Mouse (Mus musculus): Measurements from ENCODE around the gene Rab31. TPM values are rescaled to one million over a fixed set of nuclear protein-coding genes. Genes with fewer than 3 reads are reported as not detected.
A peak's percentile ranks its signal among the peaks of the same experiment; 100 is the strongest.

The Rab31 gene
- polyA plus RNA-seq, 1 experiment from 2014 or later, result 64.8 TPM

- ATAC-seq (ENCODE audit: low FRiP score, low read depth), result no peak
- Histone ChIP-seq H3K4me3 (no peak overlapping the region), H3K4me2 (replicated peaks) (no peak overlapping the region), H3K27ac (replicated peaks) (no peak overlapping the region), H3K9ac (replicated peaks) (no peak overlapping the region), H3K9me3 (no peaks in the 10 kb centered on the region), H3K27me3 (peaks cover 12% of the 10 kb centered on the region), H3K4me1 (peaks cover 7% of the 10 kb centered on the region), H3K36me3 (no peaks in the 10 kb centered on the region)
- 89% methylated on average over 4 of the region's 4 CpGs for WGBS
Observed at GRCm38 (mm10) chr17:65777461-65777860, 4.9 kb upstream of the Rab31 start.

- Histone ChIP-seq H3K4me1 (peaks cover 5% of the 10 kb centered on the region), H3K9me3 (no peaks in the 10 kb centered on the region), H3K4me2 (replicated peaks) (no peak overlapping the region), H3K36me3 (no peaks in the 10 kb centered on the region), H3K4me3 (no peak overlapping the region), H3K27ac (replicated peaks) (no peak overlapping the region), H3K27me3 (peaks cover 12% of the 10 kb centered on the region), H3K9ac (replicated peaks) (no peak overlapping the region)
- ATAC-seq (ENCODE audit: low FRiP score, low read depth), result no peak
- 79% methylated on average over 1 of the region's 1 CpGs for WGBS
Observed at GRCm38 (mm10) chr17:65776228-65776627, 3.7 kb upstream of the Rab31 start.

GRCm38 (mm10) chr17:65774439-65774838, 1.9 kb upstream of the Rab31 start:
- Histone ChIP-seq H3K4me1 (peaks cover 16% of the 10 kb centered on the region), H3K9me3 (no peaks in the 10 kb centered on the region), H3K9ac (replicated peaks) (no peak overlapping the region), H3K27me3 (peaks cover 16% of the 10 kb centered on the region), H3K36me3 (no peaks in the 10 kb centered on the region), H3K4me3 (no peak overlapping the region), H3K27ac (replicated peaks) (no peak overlapping the region), H3K4me2 (replicated peaks) (no peak overlapping the region)
- ATAC-seq (ENCODE audit: low FRiP score, low read depth), result no peak
- 84% methylated on average over 7 of the region's 7 CpGs for WGBS

GRCm38 (mm10) chr17:65773617-65774016, 1.1 kb upstream of the Rab31 start:
- no peak overlapping the region for H3K27ac ChIP-seq (replicated peaks)
- H3K27me3 ChIP-seq, result peaks cover 16% of the 10 kb centered on the region
- H3K4me1 ChIP-seq, result peaks cover 19% of the 10 kb centered on the region
- H3K9me3 ChIP-seq, result no peaks in the 10 kb centered on the region
- no peaks in the 10 kb centered on the region for H3K36me3 ChIP-seq
- WGBS, result 67% methylated on average over 4 of the region's 4 CpGs
- no peak overlapping the region for H3K4me3 ChIP-seq
- no peak overlapping the region for H3K4me2 ChIP-seq (replicated peaks)
- ATAC-seq (ENCODE audit: low FRiP score, low read depth), result no peak
- no peak overlapping the region for H3K9ac ChIP-seq (replicated peaks)

GRCm38 (mm10) chr17:65770982-65771915, 1.3 kb downstream of the Rab31 start:
- Histone ChIP-seq H3K4me1 (peaks cover 30% of the 10 kb centered on the region), H3K9me3 (no peaks in the 10 kb centered on the region), H3K4me2 (replicated peaks) (peak overlapping the region; percentile 86), H3K27me3 (peaks cover 16% of the 10 kb centered on the region), H3K27ac (replicated peaks) (no peak overlapping the region), H3K9ac (replicated peaks) (peak overlapping the region; percentile 89), H3K36me3 (no peaks in the 10 kb centered on the region), H3K4me3 (peak overlapping the region; percentile 81)
- WGBS, result 24% methylated on average over 17 of the region's 17 CpGs
- peak; percentile 1; the same call in 1 of the 2 replicates for ATAC-seq (ENCODE audit: low FRiP score, low read depth)

- Histone ChIP-seq H3K4me1 (peaks cover 30% of the 10 kb centered on the region), H3K36me3 (peaks cover 3% of the 10 kb centered on the region; the same call in 1 of the 2 replicates), H3K27me3 (peaks cover 10% of the 10 kb centered on the region), H3K27ac (replicated peaks) (0 out of 2 replicates have a peak overlapping the region, but pooled peaks have one; percentile 11), H3K4me2 (replicated peaks) (no peak overlapping the region), H3K9me3 (no peaks in the 10 kb centered on the region), H3K9ac (replicated peaks) (no peak overlapping the region), H3K4me3 (no peak overlapping the region)
- WGBS, result 42% methylated on average over 5 of the region's 5 CpGs
- no peak for ATAC-seq (ENCODE audit: low FRiP score, low read depth)
Observed at GRCm38 (mm10) chr17:65768486-65768885, 4.1 kb downstream of the Rab31 start.

GRCm38 (mm10) chr17:65763221-65763620, 9.3 kb downstream of the Rab31 start:
- 99% methylated on average over 14 of the region's 14 CpGs for WGBS
- H3K36me3 ChIP-seq, result peaks cover 12% of the 10 kb centered on the region
- H3K4me3 ChIP-seq, result no peak overlapping the region
- H3K27ac ChIP-seq (replicated peaks), result no peak overlapping the region
- 0 out of 2 replicates have a peak, but pooled peaks cover 4% of the 10 kb centered on the region for H3K9me3 ChIP-seq
- no peak overlapping the region for H3K4me2 ChIP-seq (replicated peaks)
- ATAC-seq (ENCODE audit: low FRiP score, low read depth), result no peak
- no peaks in the 10 kb centered on the region for H3K27me3 ChIP-seq
- H3K9ac ChIP-seq (replicated peaks), result no peak overlapping the region
- peaks cover 7% of the 10 kb centered on the region for H3K4me1 ChIP-seq

GRCm38 (mm10) chr17:65757150-65757549, 15.4 kb downstream of the Rab31 start:
- H3K9me3 ChIP-seq, result peaks cover 4% of the 10 kb centered on the region; the same call in 1 of the 2 replicates
- H3K27ac ChIP-seq (replicated peaks), result no peak overlapping the region
- H3K4me3 ChIP-seq, result no peak overlapping the region
- ATAC-seq (ENCODE audit: low FRiP score, low read depth), result 0 out of 2 replicates have a peak, but pooled peaks have one; percentile 9
- no peaks in the 10 kb centered on the region for H3K4me1 ChIP-seq
- no peaks in the 10 kb centered on the region for H3K27me3 ChIP-seq
- H3K4me2 ChIP-seq (replicated peaks), result no peak overlapping the region
- WGBS, result 76% methylated on average over 6 of the region's 6 CpGs
- no peak overlapping the region for H3K9ac ChIP-seq (replicated peaks)
- H3K36me3 ChIP-seq, result peaks cover 9% of the 10 kb centered on the region; the same call in 1 of the 2 replicates

GRCm38 (mm10) chr17:65755857-65756256, 16.7 kb downstream of the Rab31 start:
- no peaks in the 10 kb centered on the region for H3K27me3 ChIP-seq
- WGBS, result 89% methylated on average over 3 of the region's 3 CpGs
- no peak overlapping the region for H3K9ac ChIP-seq (replicated peaks)
- no peak for ATAC-seq (ENCODE audit: low FRiP score, low read depth)
- H3K27ac ChIP-seq (replicated peaks), result no peak overlapping the region
- H3K4me1 ChIP-seq, result no peaks in the 10 kb centered on the region
- no peak overlapping the region for H3K4me3 ChIP-seq
- peaks cover 4% of the 10 kb centered on the region; the same call in 1 of the 2 replicates for H3K9me3 ChIP-seq
- peaks cover 9% of the 10 kb centered on the region; the same call in 1 of the 2 replicates for H3K36me3 ChIP-seq
- H3K4me2 ChIP-seq (replicated peaks), result no peak overlapping the region

- no peak overlapping the region for H3K9ac ChIP-seq (replicated peaks)
- no peaks in the 10 kb centered on the region for H3K27me3 ChIP-seq
- H3K9me3 ChIP-seq, result no peaks in the 10 kb centered on the region; the same call in 1 of the 2 replicates
- no peak overlapping the region for H3K4me2 ChIP-seq (replicated peaks)
- H3K4me3 ChIP-seq, result no peak overlapping the region
- H3K4me1 ChIP-seq, result no peaks in the 10 kb centered on the region
- no peaks in the 10 kb centered on the region; the same call in 1 of the 2 replicates for H3K36me3 ChIP-seq
- no peak for ATAC-seq (ENCODE audit: low FRiP score, low read depth)
- 96% methylated on average over 6 of the region's 6 CpGs for WGBS
- H3K27ac ChIP-seq (replicated peaks), result no peak overlapping the region
Observed at GRCm38 (mm10) chr17:65753130-65753529, 19.4 kb downstream of the Rab31 start.

- no peaks in the 10 kb centered on the region for H3K27me3 ChIP-seq
- ATAC-seq (ENCODE audit: low FRiP score, low read depth), result no peak
Observed at GRCm38 (mm10) chr17:65750301-65750700, 22.3 kb downstream of the Rab31 start.

GRCm38 (mm10) chr17:65749803-65750202, 22.7 kb downstream of the Rab31 start:
- no peak for ATAC-seq (ENCODE audit: low FRiP score, low read depth)
- H3K9me3 ChIP-seq, result no peaks in the 10 kb centered on the region; the same call in 1 of the 2 replicates
- WGBS, result 95% methylated on average over 7 of the region's 7 CpGs
- no peak overlapping the region for H3K4me3 ChIP-seq
- H3K9ac ChIP-seq (replicated peaks), result no peak overlapping the region
- H3K4me1 ChIP-seq, result 0 out of 2 replicates have a peak, but pooled peaks cover 5% of the 10 kb centered on the region
- no peak overlapping the region for H3K27ac ChIP-seq (replicated peaks)
- H3K36me3 ChIP-seq, result 0 out of 2 replicates have a peak, but pooled peaks cover 5% of the 10 kb centered on the region
- H3K27me3 ChIP-seq, result no peaks in the 10 kb centered on the region
- no peak overlapping the region for H3K4me2 ChIP-seq (replicated peaks)

More at GRCm38 (mm10) chr17:65750301-65750700, 22.3 kb downstream of the Rab31 start:
- Histone ChIP-seq H3K27ac (replicated peaks) (no peak overlapping the region), H3K36me3 (0 out of 2 replicates have a peak, but pooled peaks cover 3% of the 10 kb centered on the region), H3K4me3 (no peak overlapping the region), H3K9me3 (no peaks in the 10 kb centered on the region; the same call in 1 of the 2 replicates), H3K9ac (replicated peaks) (no peak overlapping the region), H3K4me1 (0 out of 2 replicates have a peak, but pooled peaks cover 5% of the 10 kb centered on the region), H3K4me2 (replicated peaks) (no peak overlapping the region)
